Mouse (Mus musculus): ENCODE data around the gene Snx6.

DNA sequence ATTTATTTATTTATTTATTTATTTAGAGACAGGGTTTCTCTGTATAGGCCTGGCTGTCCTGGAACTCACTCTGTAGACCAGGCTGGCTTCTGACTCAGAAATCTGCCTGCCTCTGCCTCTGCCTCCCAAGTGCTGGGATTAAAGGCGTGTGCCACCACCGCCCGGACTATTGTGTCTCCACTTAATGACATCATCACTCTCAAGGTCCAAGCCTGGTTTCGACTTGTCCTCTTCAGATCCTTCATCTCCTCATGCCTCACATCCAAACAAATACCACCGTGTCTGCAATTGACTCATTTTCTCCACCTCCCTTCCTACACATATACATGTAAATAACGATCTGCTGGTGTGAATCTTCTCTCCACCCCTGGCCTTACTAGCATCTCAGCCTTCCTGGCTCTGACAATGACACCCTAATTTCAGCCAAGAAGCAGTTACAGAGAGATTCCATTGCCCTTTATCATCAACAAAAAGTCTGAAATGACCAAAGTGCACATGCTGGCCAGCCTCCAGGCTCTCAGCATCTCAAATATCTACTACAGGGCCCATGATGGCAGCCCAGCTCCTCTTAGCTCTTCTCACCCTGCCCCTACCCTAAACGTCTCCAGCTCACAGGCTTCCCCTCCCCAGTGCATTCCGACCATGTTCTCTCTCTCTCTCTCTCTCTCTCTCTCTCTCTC lies 1.2 kb upstream of the Snx6 start:
- no peak for TF ChIP-seq POLR2A (IDR thresholded peaks at IDR 0.05; ENCODE audit: control insufficient read depth, extremely low read depth, insufficient read depth, low read length, poor library complexity)
- no peak for TF ChIP-seq CTCF (IDR thresholded peaks at IDR 0.05; ENCODE audit: borderline replicate concordance, control insufficient read depth, extremely low read depth, insufficient read depth, low read length, poor library complexity)
